Mouse (Mus musculus) natural killer cell, adult 2 months (primary cell): ENCODE measurements around the gene March8.

ENCODE experiments used
- DNase-seq, 2 experiments: peaks; one replicate each; pipeline ENCODE4 v3.0.0; 2022; ENCODE audit warnings: low spot score in 2 of 2

The March8 gene

GRCm38 (mm10) chr6:116371500-116371899 lies 33.7 kb downstream of the March8 start:
- DNase-seq, result no peak

- DNase-seq, result no peak
Observed at GRCm38 (mm10) chr6:116374136-116374535, 36.3 kb downstream of the March8 start.

DNA sequence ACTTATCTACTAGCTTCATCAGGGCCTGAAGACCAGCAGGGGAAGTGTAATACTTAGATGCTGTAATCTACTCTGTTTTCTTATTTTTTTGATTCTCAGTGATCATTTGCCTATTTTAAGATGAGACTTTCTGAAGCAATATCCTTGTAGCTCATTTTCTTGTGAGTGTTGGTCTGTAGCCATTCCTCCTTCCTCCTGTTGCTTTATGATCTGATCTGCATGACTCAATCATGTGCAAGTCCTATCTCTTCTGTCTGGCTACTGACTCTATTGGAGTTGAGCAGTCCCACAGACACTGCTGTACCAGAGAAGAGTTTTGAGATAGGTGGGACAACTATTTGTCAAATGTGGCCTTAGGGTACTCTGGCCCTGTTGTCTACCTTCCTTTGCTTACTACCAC lies 36.8 kb downstream of the March8 start:
- DNase-seq, result no peak

- no peak for DNase-seq
Observed at GRCm38 (mm10) chr6:116378892-116379291, 41.1 kb downstream of the March8 start.

- DNase-seq, result no peak
Observed at GRCm38 (mm10) chr6:116380157-116380556, 42.3 kb downstream of the March8 start.

DNA sequence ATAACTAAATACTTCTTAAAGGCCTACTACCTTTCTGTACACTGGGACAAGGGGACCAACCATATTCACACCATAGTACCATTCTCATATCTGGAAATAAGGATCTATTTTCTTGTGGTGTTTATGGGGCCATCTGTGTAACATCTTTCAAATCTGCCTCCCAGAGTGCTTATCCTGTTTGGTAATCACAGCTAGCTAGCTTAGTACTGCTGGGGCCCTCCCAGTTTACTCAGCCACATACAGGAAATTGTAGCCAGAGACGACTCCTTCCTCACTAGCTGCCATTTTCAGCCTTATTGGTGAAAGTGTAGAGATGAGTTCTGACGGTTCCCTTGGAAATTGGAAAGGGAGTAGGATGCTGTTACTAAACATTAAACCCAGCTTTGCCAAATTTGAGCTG lies 43.8 kb downstream of the March8 start:
- no peak for DNase-seq

DNA sequence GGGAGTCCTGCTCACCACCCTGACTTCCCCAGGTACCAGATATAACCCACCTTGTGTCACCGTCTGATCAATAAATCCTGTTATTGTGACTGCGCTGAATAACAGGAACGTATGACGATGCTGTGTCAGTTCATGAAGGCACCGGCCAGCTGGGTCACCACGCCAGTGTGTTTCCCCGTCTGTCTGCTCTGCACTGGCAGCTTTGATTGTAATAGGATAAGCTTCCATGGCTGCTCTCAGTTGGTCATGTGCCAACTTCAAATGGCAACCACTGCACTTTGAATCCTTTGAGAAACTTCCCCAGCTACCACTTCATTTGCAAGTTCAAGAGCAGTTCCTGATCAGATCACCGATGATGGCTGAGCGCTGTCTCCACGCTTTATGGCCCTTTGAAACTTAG lies 45.8 kb downstream of the March8 start:
- DNase-seq, result no peak

DNA sequence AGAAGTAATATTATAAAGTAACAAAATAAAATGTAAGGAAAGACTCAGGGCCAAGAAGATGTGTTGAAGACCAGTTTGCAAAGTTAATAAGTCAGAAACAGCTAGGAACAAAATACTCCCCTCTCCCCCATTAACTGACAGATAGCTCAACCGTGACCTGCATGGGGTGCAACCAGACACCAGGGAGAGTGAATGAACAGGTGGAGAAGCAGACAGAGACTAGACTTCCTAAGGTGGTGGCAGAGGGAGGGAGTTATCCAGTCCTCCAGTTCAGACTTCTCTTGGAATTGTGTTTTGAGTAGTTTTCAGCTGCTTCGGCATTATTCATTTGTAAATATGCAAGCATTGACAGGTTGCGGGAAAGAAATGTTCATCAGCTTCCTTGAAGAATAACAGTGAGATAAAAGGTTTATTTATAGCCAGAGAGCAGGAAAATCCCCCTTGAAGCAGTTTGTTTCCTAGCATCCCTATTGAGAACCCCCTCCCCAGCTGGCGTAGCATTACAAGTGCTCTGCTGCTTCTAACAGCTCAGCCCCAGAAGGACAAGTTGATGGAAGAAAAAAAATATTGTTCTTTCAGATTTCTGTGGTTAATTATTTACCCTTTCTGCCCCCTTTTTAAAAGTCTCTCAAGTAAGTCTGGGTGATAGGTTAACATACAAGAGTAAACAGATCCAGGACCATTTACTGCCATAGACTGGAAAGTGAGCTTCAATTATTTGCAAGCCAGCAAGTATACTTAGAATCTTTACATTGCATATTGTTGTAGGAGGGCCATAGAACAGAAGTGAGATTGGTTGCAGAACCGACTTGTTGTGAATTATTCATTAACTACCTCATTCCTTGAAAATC lies 47.6 kb downstream of the March8 start:
- DNase-seq, result no peak

GRCm38 (mm10) chr6:116386045-116386415 lies 48.2 kb downstream of the March8 start:
- DNase-seq, result no peak

DNA sequence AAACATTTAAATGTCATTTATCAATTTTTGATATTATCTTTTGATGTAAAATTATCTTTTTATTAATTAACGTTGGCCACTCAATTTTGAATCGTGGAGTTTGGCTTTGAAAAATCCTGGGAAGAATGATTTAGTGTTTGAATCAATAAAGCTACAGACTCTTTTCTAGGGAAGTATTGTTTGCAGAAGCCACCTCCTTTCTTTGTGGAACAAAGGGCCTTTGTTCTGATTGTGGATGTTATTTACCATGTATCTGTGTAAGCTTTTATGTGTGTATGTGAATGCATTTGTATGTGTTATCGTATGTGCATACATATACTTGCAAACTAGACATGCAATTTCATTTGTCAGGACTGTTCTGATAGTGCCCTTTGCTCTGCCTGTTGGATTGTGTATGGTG lies 48.7 kb downstream of the March8 start:
- DNase-seq, result no peak

GRCm38 (mm10) chr6:116388068-116388467 lies 50.2 kb downstream of the March8 start:
- no peak for DNase-seq

GRCm38 (mm10) chr6:116389481-116389880 lies 51.7 kb downstream of the March8 start:
- DNase-seq, result no peak

- no peak for DNase-seq
Observed at GRCm38 (mm10) chr6:116394916-116395648, 57.3 kb downstream of the March8 start.

GRCm38 (mm10) chr6:116397621-116398020 lies 59.8 kb downstream of the March8 start:
- DNase-seq, result no peak

GRCm38 (mm10) chr6:116398136-116398535 lies 60.3 kb downstream of the March8 start:
- DNase-seq, result no peak

- DNase-seq, result no peak
Observed at GRCm38 (mm10) chr6:116401746-116402423, 64.1 kb downstream of the March8 start.

- no peak for DNase-seq
Observed at GRCm38 (mm10) chr6:116402426-116402825, 64.6 kb downstream of the March8 start.

DNA sequence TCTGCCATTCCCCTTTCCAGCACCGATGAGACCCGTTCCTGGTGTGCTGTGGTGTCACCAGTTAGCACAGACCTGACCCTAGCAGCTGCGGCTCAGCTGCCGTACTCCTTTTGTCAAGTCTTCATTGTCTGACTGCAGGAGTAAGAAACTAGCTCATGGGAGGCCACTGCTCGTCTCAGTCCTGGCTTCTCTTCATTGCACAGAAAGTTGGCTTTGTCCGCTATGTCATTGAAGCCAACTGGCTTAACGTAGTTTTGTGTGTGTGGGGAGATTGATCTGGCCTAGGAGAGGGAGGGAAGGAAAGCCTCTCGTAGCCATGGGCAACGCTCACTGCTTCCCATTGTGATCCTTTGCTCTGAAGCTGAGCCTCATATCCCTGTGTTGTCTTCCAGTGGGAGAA lies 67.4 kb downstream of the March8 start:
- no peak for DNase-seq

DNA sequence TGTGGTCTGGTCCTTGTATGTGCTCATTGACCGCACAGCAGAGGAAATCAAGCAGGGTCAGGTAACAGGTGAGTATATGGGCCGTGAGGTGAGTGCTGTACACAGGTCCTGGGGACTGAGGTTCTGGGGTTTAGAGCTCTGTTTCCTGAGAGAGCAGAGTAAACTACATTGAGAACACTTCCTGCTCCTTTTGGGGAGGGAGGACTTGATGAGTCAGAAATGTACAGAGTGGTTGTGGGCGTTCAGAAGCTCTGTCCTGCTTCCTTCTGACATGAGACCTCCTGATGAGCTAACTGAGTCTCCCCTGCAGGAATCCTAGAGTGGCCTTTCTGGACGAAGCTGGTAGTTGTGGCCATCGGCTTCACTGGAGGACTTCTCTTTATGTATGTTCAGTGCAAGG lies 67.9 kb downstream of the March8 start:
- no peak for DNase-seq

- no peak for DNase-seq
Observed at GRCm38 (mm10) chr6:116406152-116406551, 68.3 kb downstream of the March8 start.

DNA sequence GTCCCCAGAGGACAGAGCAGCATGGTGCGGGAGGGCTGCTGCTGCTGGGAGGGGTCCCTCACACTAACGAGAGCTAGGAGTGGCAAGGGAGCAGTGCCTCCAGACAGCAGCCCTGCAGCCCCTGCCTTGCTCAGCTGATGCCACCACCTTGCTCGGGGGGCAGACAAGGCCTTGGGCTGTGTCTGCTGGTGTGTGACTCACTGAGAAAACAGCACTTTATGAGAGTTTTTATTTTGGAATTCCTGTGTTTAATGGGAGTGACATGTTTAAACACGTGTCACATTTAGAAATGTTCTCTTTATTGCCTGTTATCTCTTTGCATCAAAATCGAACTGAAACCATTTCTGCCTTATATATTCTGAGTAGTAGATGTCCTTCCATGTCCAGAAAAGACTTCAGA lies 68.9 kb downstream of the March8 start:
- no peak for DNase-seq

DNA sequence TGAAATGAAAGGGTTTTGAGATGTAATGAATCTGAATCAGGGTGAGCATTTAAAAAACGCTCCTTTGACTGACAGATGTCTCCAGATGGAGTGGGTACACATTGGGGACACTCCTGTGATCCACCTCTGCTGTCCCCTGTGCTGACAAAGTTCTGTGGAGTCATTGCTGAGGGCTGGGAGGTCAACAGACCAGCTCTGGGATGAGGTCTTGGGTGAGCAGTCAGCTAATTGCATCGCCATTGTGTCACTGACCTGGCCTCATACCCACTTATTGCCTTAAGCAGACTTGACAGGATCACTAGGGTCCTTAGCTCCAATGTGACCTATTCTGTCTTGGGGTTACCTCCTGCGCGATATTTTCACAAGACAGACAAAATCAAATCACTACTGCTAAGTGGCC lies 69.4 kb downstream of the March8 start:
- no peak for DNase-seq
